Mouse (Mus musculus) large intestine, adult 2 months (tissue): ENCODE measurements around the gene Tmem9. TPM values are rescaled to one million over a fixed set of nuclear protein-coding genes. Genes with fewer than 3 reads are reported as not detected.

Source experiments
- DNase-seq: peaks from one replicate; pipeline ENCODE4 v3.0.0-alpha.2; 2012; ENCODE audit warnings: low read depth, low spot score
- WGBS: fragments of 180-500 bp; shearing (Covaris S2); methylation state at CpG from one replicate; pipeline ENCODE4 v1.1.7; 2018; 5-methylcytosine and 5-hydroxymethylcytosine counted together
- polyA plus RNA-seq: library from polyadenylated mRNA; depleted of rRNA; stranded (reverse); fragments of >200 nt; gene quantifications from 2 replicates; pipeline ENCODE4 v1.2.3, GENCODE M21; 2012; rRNA removed

Gene Tmem9
- polyA plus RNA-seq, 1 experiment, result 28.7 TPM

DNA sequence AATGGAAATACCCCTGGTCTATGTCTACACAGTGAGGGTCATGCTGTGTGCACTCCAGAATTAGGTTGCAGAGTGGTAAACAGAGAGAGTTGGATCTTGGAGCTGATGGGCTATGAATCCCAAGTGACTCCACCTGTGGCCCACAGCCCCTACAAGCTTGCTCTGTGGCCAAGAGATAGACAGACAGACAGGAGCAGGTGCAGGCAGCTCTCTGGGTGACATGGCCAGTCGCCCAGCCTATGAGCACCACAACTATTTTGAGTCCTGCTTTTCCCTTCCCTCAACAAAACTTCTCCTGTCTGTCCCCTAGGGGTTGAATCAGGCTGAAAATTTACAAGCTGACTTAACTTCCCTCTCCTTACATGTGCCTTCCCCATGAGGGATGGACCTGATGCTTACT lies 58.7 kb downstream of the Tmem9 start:
- no peak for DNase-seq
- 52% methylated on average over 1 of the region's 1 CpGs for WGBS

DNA sequence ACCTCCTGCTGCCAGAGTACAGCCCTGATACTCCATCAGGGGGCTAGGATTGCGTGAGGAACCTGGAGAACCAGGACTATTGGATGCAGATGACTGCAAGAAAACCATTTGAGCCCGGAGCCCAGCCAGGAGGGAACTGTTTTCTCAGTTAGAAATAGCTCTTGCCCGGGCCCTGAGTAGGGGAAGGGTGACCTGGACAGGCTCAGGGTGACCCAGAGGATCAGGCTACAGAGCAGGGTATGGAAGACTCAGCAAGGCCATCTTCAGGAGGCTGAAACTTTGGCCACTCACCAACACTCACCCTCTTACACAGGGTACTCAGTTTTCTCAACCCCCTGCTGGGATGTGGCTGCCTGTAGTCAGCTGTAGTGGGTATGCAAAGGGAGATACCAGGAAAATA lies 59.6 kb downstream of the Tmem9 start:
- no peak for DNase-seq
- 64% methylated on average over 3 of the region's 3 CpGs for WGBS

DNA sequence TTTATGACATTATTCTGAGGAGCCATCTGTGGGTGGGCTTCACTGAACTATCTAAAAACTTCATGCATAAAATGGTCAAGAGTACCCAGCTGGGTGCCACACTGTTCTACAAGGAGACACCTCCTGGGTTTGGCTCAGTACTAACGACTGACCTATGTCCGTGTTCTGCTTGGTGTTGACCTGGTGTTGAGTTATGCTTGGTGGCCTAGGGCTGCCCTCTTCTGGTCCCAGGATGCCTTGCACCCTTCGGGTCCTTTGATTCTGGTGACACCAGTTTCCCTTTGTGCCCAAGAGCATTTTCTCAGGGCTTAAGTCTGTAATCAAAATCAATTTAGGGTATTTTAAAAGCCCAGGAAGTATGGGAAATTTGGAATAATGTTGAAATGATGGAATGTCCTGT lies 68.1 kb downstream of the Tmem9 start:
- WGBS, result 2% methylated on average over 3 of the region's 3 CpGs
- no peak for DNase-seq

DNA sequence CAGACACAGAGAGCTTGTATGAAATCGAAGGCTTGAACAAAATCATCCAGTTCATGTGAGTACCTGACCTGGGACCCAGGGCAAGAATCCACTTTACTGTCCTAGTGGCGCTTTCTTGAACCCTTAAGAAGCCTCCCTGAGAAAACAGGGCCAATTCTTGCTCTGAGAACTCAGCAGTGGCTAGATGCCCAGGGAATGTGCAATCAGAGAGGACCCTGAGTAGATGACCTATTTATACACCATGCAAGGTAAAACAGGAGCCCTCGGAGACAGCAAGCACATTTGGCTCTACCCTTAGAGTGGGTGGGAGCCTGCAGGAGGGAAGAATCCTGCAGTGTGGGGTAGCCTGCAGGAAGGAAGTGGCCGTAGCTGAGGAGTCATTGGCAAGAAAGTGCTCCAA lies 69.7 kb downstream of the Tmem9 start:
- DNase-seq, result no peak
- 66% methylated on average over 4 of the region's 4 CpGs for WGBS

DNA sequence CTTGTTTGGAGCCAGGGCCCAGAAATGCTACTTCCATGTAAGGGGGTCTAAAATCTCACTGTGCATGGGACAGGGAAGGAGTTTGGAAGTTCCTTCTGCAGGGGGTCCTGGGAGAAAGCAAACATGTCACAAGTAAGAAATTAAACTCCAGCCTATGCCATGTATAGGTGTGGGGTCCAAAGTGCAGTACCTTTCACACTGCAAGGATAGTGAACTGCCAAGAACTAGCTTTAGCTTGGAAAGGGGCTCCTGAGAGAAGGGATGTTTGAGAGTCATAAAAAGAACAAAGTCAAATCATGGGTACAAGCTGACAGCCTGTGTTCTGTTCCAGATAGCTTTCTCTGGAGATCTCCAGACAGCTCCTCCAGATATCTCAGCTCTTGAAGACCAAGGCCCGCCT lies 73.2 kb downstream of the Tmem9 start:
- DNase-seq, result no peak
- 90% methylated on average over 1 of the region's 1 CpGs for WGBS

Other genes with a start within 250 kb of the Tmem9 start
- 14.4 and 16.7 TPM in 2 replicates for gene Phlda3, start 242.0 kb upstream of the Tmem9 start, polyA plus RNA-seq
- 0.66 and 1.3 TPM in 2 replicates for gene Tnni1, start 228.7 kb upstream of the Tmem9 start, polyA plus RNA-seq
- 281 and 293 TPM in 2 replicates for gene Lad1, start 189.6 kb upstream of the Tmem9 start, polyA plus RNA-seq
- gene Tnnt2, start 171.8 kb upstream of the Tmem9 start, polyA plus RNA-seq, result 1.9 and 2.3 TPM in 2 replicates
- 15.1 and 19.9 TPM in 2 replicates for gene Pkp1, start 88.9 kb upstream of the Tmem9 start, polyA plus RNA-seq
- 0.16 TPM in 1 of 2 replicates, not detected in the other for gene Igfn1, start 1.8 kb upstream of the Tmem9 start, polyA plus RNA-seq
- not detected in 2 replicates for gene Ascl5, start 42.7 kb downstream of the Tmem9 start, polyA plus RNA-seq
- gene Cacna1s, start 44.6 kb downstream of the Tmem9 start, polyA plus RNA-seq, result 2.9 and 3.3 TPM in 2 replicates
- 13.6 and 22.5 TPM in 2 replicates for gene Kif21b, start 123.2 kb downstream of the Tmem9 start, polyA plus RNA-seq
- 2.1 and 3.3 TPM in 2 replicates for gene Mroh3, start 204.7 kb downstream of the Tmem9 start, polyA plus RNA-seq
- gene Inava, start 226.1 kb downstream of the Tmem9 start, polyA plus RNA-seq, result 56.5 and 57.5 TPM in 2 replicates